Comparison of ENCODE assay signal across 8 mouse cellular contexts in the genomic region with DNA sequence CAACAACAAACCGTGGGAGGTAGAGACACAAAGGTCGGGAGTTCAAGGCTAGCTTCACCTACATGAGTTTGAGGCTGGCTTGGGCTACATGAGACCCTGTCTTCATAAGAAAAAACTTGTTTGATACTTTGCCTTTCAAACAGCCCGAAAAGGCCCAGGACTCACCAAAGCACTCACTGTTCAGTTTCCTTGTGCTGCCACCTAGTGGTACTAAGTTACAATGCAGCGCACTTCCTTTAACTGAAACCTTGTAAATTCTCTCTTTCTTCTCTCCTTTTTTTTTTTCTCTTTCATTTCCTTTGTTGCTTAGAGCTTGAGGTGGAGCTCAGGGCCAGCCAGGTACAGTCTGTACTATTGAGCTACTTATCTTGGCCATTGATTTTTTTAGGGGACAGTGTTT. TPM values are rescaled to one million over a fixed set of nuclear protein-coding genes. Genes with fewer than 3 reads are reported as not detected.
DNase-seq lines count a peak whose midpoint lies in the region; ATAC-seq lines count a peak whose summit lies in the region.

No protein-coding gene starts in this region.

- no peak for ATAC-seq in hindbrain, embryonic 12.5 days (ENCODE audit: low FRiP score)
- ATAC-seq in midbrain, embryonic 15.5 days (replicated peaks) = peak; percentile 60; the same call in 1 of the 2 replicates

- no peaks in the 10 kb centered on the region for H3K9me3 ChIP-seq in hindbrain, embryonic 10.5 days
- no peaks in the 10 kb centered on the region for H3K9me3 ChIP-seq in hindbrain, embryonic 12.5 days (replicated peaks)
- H3K9me3 ChIP-seq in midbrain, embryonic 15.5 days = no peaks in the 10 kb centered on the region

- H3K4me1 ChIP-seq in hindbrain, embryonic 10.5 days (replicated peaks) = no peaks in the 10 kb centered on the region
- no peaks in the 10 kb centered on the region for H3K4me1 ChIP-seq in hindbrain, embryonic 12.5 days
- no peaks in the 10 kb centered on the region for H3K4me1 ChIP-seq in midbrain, embryonic 15.5 days

- H3K27ac ChIP-seq in hindbrain, embryonic 10.5 days = no peak overlapping the region
- H3K27ac ChIP-seq in hindbrain, embryonic 12.5 days = no peak overlapping the region
- no peak overlapping the region for H3K27ac ChIP-seq in midbrain, embryonic 15.5 days

- no peak overlapping the region for H3K4me3 ChIP-seq in hindbrain, embryonic 10.5 days
- H3K4me3 ChIP-seq in hindbrain, embryonic 12.5 days = no peak overlapping the region
- H3K4me3 ChIP-seq in midbrain, embryonic 15.5 days = no peak overlapping the region

- no peak overlapping the region for H3K9ac ChIP-seq in hindbrain, embryonic 12.5 days
- no peak overlapping the region for H3K9ac ChIP-seq in midbrain, embryonic 15.5 days

- 42% methylated on average over 4 of the region's 4 CpGs for WGBS in hindbrain, embryonic 10.5 days
- WGBS in hindbrain, embryonic 12.5 days = 46% methylated on average over 4 of the region's 4 CpGs
- WGBS in midbrain, embryonic 15.5 days = 52% methylated on average over 4 of the region's 4 CpGs

- H3K27me3 ChIP-seq in hindbrain, embryonic 10.5 days (ENCODE audit: insufficient read depth, poor library complexity, severe bottlenecking) = no peaks in the 10 kb centered on the region
- H3K27me3 ChIP-seq in hindbrain, embryonic 12.5 days = no peaks in the 10 kb centered on the region
- no peaks in the 10 kb centered on the region for H3K27me3 ChIP-seq in midbrain, embryonic 15.5 days (replicated peaks)

- peak; percentile 15 for DNase-seq in hindbrain, embryonic 10.5 days (ENCODE audit: low spot score)
- DNase-seq in A20 (ENCODE audit: low read depth, low spot score) (peak; percentile 61), MN1 (ENCODE audit: low spot score) (peak; percentile 48)
- peak; percentile 73 for DNase-seq in embryo, embryonic 10.5 days (ENCODE audit: low spot score)
- peak; percentile 51 for DNase-seq in kidney, adult 9 months
- no peak for DNase-seq in ovary, postnatal 10 days (ENCODE audit: low spot score)

- no peak overlapping the region for H3K4me2 ChIP-seq in hindbrain, embryonic 12.5 days (replicated peaks)
- H3K4me2 ChIP-seq in midbrain, embryonic 15.5 days = no peak overlapping the region

- H3K36me3 ChIP-seq in hindbrain, embryonic 10.5 days = no peaks in the 10 kb centered on the region
- H3K36me3 ChIP-seq in hindbrain, embryonic 12.5 days = no peaks in the 10 kb centered on the region
- no peaks in the 10 kb centered on the region for H3K36me3 ChIP-seq in midbrain, embryonic 15.5 days (replicated peaks)

RNA-seq across cellular contexts. Expression of a gene that starts 22.5 kb away (rescaled TPM):
- 257 and 289 TPM in 2 replicates for polyA plus RNA-seq in hindbrain, embryonic 10.5 days (2016; fragmentation: Nextera tagmentation; extraction: Ambion mirVana)
- polyA plus RNA-seq in hindbrain, embryonic 12.5 days (2016; fragmentation: Nextera tagmentation; extraction: Ambion mirVana) = 189 and 203 TPM in 2 replicates
- 81.6 and 81.8 TPM in 2 replicates for polyA plus RNA-seq in midbrain, embryonic 15.5 days (2015; fragmentation: Nextera tagmentation; extraction: Ambion mirVana)

RNA-seq across cellular contexts. Expression of a gene that starts 55.8 kb away (rescaled TPM):
- 19.4 and 23.7 TPM in 2 replicates for polyA plus RNA-seq in hindbrain, embryonic 10.5 days (2016; fragmentation: Nextera tagmentation; extraction: Ambion mirVana)
- polyA plus RNA-seq in hindbrain, embryonic 12.5 days (2016; fragmentation: Nextera tagmentation; extraction: Ambion mirVana) = 31.2 and 34.7 TPM in 2 replicates
- polyA plus RNA-seq in midbrain, embryonic 15.5 days (2015; fragmentation: Nextera tagmentation; extraction: Ambion mirVana) = 42.2 and 42.5 TPM in 2 replicates
